Mouse (Mus musculus) cerebellum, adult 11-12 months (tissue): Measurements from ENCODE around the gene Otor.

Source experiments
- DNase-seq: peaks from one replicate; pipeline ENCODE4 v3.0.0; 2022

Otor gene

DNA sequence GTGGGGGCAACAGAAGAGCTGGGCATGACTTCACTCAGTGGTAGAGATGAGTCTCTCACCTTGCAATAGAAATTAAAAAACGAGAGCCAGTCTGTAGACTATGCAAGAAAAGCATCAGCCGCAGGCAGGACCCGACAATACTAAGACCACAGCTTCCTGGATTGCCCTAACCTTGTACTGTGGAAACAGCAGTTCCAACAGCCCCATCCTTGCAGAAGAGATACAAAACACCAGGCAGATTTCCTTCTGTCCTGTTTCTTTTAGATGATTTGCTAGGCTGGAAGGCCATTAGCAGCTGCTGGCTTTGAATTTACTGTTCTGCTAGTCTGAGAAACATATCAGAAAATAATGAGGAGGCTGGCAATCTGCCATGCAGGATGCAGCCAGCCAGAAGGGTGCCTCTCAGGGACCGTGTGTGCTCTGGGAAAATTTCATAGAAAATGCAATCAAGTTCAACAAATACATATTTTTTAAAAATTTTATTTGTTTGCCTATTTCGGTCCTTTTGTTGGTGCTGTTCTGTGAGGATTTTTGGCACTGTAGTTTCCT, 52.9 kb downstream of the Otor start:
- DNase-seq, result peak; percentile 12
